Comparison of ENCODE assay signal across 8 mouse cellular contexts in the genomic region with DNA sequence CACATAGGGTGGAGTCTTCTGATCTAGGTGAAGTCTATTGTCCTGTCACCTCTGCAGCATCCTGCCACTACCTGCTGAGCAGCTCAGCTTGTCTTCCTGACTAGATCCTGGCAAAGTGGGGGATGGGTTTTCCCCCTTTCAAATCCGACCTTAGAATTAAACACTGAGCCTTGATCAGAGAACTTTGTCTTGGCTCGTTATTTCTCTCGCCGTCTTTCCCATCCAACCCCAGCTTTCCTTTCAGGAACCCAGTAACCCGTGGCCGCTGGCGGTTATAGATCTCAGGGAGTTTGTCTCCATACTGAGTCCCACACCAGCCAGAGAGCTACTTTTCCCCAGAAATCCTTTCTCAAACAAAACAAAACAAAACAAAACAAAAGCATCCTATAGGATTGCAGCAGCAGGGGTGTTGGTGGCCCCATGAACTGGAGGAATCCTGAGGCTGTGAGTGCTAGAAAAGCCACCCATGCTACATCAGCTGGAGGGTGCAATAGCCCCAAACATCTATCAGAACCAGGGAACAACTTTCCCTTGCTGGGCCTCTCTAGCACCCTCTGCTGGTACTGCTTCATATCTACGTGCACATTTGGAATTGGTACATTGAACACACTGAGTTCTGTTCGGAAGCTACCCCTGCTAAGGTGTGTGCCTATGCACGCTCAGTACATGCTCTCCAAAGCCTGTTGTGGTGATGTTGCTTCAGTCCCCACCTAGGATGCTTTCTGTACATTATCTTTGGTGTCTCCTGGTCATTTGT. TPM values are rescaled to one million over a fixed set of nuclear protein-coding genes. Genes with fewer than 3 reads are reported as not detected.
DNase-seq lines count a peak whose midpoint lies in the region; ATAC-seq and TF ChIP-seq lines count a peak whose summit lies in the region.

No protein-coding gene starts in this region.

- peak; percentile 43 for DNase-seq in forebrain, embryonic 10.5 days (ENCODE audit: extremely low spot score, low spot score)
- peak; percentile 73 to 74 for DNase-seq in B cell, adult 2 months
- peak; percentile 27 for DNase-seq in embryonic facial prominence, embryonic 14.5 days (ENCODE audit: low spot score)
- peak; percentile 79 for DNase-seq in kidney, postnatal 10 days
- DNase-seq in liver, postnatal 0 days: peak; percentile 42
- peak; percentile 32 to 59 for DNase-seq in spleen, adult 2 months (ENCODE audit: low read depth in 1 of 2, low spot score in 2 of 2)

- no peak for ATAC-seq in forebrain, embryonic 13.5 days
- no peak for ATAC-seq in embryonic facial prominence, embryonic 14.5 days (ENCODE audit: low read depth)
- ATAC-seq in liver, postnatal 0 days: no peak

- no peak overlapping the region for H3K9ac ChIP-seq in forebrain, embryonic 13.5 days
- H3K9ac ChIP-seq in embryonic facial prominence, embryonic 14.5 days (ENCODE audit: low read depth, low read length): no peak overlapping the region
- no peak overlapping the region for H3K9ac ChIP-seq in liver, postnatal 0 days (replicated peaks)

- no peaks in the 10 kb centered on the region for H3K27me3 ChIP-seq in forebrain, embryonic 10.5 days (ENCODE audit: poor library complexity, severe bottlenecking)
- H3K27me3 ChIP-seq in forebrain, embryonic 13.5 days: no peaks in the 10 kb centered on the region
- H3K27me3 ChIP-seq in embryonic facial prominence, embryonic 14.5 days (replicated peaks; ENCODE audit: control insufficient read depth, insufficient read depth, low read length): no peaks in the 10 kb centered on the region
- H3K27me3 ChIP-seq in liver, postnatal 0 days (ENCODE audit: insufficient read depth, low read length): no peaks in the 10 kb centered on the region
- no peaks in the 10 kb centered on the region for H3K27me3 ChIP-seq in spleen, adult 2 months (ENCODE audit: control insufficient read depth, insufficient read depth, low read length)

- TF ChIP-seq EP300 in liver, postnatal 0 days (IDR thresholded peaks at IDR 0.05; ENCODE audit: low read depth): no peak

- no peak overlapping the region for H3K27ac ChIP-seq in forebrain, embryonic 10.5 days
- no peak overlapping the region for H3K27ac ChIP-seq in forebrain, embryonic 13.5 days
- no peak overlapping the region for H3K27ac ChIP-seq in bone marrow, adult 2 months (ENCODE audit: control insufficient read depth, insufficient read depth, low read depth, low read length, poor library complexity)
- no peak overlapping the region for H3K27ac ChIP-seq in embryonic facial prominence, embryonic 14.5 days (replicated peaks; ENCODE audit: low read depth, low read length)
- H3K27ac ChIP-seq in liver, postnatal 0 days (ENCODE audit: low read depth): no peak overlapping the region
- no peak overlapping the region for H3K27ac ChIP-seq in spleen, adult 2 months (ENCODE audit: insufficient read depth, low read length)

- H3K36me3 ChIP-seq in forebrain, embryonic 10.5 days (replicated peaks): no peaks in the 10 kb centered on the region
- no peaks in the 10 kb centered on the region for H3K36me3 ChIP-seq in forebrain, embryonic 13.5 days (ENCODE audit: poor library complexity, severe bottlenecking)
- H3K36me3 ChIP-seq in embryonic facial prominence, embryonic 14.5 days (ENCODE audit: control insufficient read depth, insufficient read depth, low read length): no peaks in the 10 kb centered on the region
- no peaks in the 10 kb centered on the region for H3K36me3 ChIP-seq in liver, postnatal 0 days (replicated peaks; ENCODE audit: insufficient read depth, low read length)
- no peaks in the 10 kb centered on the region for H3K36me3 ChIP-seq in spleen, adult 2 months (ENCODE audit: control insufficient read depth, insufficient read depth, low read length)

- H3K4me1 ChIP-seq in forebrain, embryonic 10.5 days: no peaks in the 10 kb centered on the region; the same call in 1 of the 2 replicates
- H3K4me1 ChIP-seq in forebrain, embryonic 13.5 days: no peaks in the 10 kb centered on the region
- no peaks in the 10 kb centered on the region for H3K4me1 ChIP-seq in bone marrow, adult 2 months (ENCODE audit: control insufficient read depth, insufficient read depth, low read length)
- no peaks in the 10 kb centered on the region for H3K4me1 ChIP-seq in embryonic facial prominence, embryonic 14.5 days (ENCODE audit: control insufficient read depth, insufficient read depth, low read length)
- no peaks in the 10 kb centered on the region for H3K4me1 ChIP-seq in liver, postnatal 0 days (ENCODE audit: insufficient read depth)
- no peaks in the 10 kb centered on the region for H3K4me1 ChIP-seq in spleen, adult 2 months (ENCODE audit: control insufficient read depth, insufficient read depth, insufficient read length)

- TF ChIP-seq CTCF in bone marrow, adult 2 months (IDR thresholded peaks at IDR 0.05; ENCODE audit: control insufficient read depth, insufficient read depth, low read length): peak; percentile 40
- peak; percentile 91 for TF ChIP-seq CTCF in liver, postnatal 0 days (IDR thresholded peaks at IDR 0.05; ENCODE audit: low read depth)
- TF ChIP-seq CTCF in spleen, adult 2 months (IDR thresholded peaks at IDR 0.05; ENCODE audit: extremely low read depth, insufficient read depth, insufficient read length, insufficient replicate concordance): peak; percentile 57; the same call in 1 of the 2 replicates

- no peak for TF ChIP-seq POLR2A in bone marrow, adult 2 months (IDR thresholded peaks at IDR 0.05; ENCODE audit: borderline replicate concordance, control insufficient read depth, low read depth, low read length)
- no peak for TF ChIP-seq POLR2A in spleen, adult 2 months (IDR thresholded peaks at IDR 0.05; ENCODE audit: low read depth, low read length)

- WGBS in forebrain, embryonic 10.5 days: 78% methylated on average over 10 of the region's 10 CpGs
- WGBS in forebrain, embryonic 13.5 days: 76% methylated on average over 10 of the region's 10 CpGs
- WGBS in bone marrow, adult 2 months: 86% methylated on average over 10 of the region's 10 CpGs
- WGBS in embryonic facial prominence, embryonic 14.5 days: 85% methylated on average over 10 of the region's 10 CpGs
- 77% methylated on average over 10 of the region's 10 CpGs for WGBS in liver, postnatal 0 days (ENCODE audit: insufficient replicate concordance)
- WGBS in spleen, adult 2 months: 83% methylated on average over 10 of the region's 10 CpGs

- H3K9me3 ChIP-seq in forebrain, embryonic 10.5 days: peaks cover 6% of the 10 kb centered on the region; the same call in 1 of the 2 replicates
- H3K9me3 ChIP-seq in forebrain, embryonic 13.5 days (replicated peaks): no peaks in the 10 kb centered on the region
- no peaks in the 10 kb centered on the region for H3K9me3 ChIP-seq in embryonic facial prominence, embryonic 14.5 days (ENCODE audit: control insufficient read depth, low read length)
- no peaks in the 10 kb centered on the region for H3K9me3 ChIP-seq in liver, postnatal 0 days (ENCODE audit: low read length)

- no peak overlapping the region for H3K4me2 ChIP-seq in forebrain, embryonic 13.5 days
- no peak overlapping the region for H3K4me2 ChIP-seq in embryonic facial prominence, embryonic 14.5 days (ENCODE audit: low read depth, low read length)
- H3K4me2 ChIP-seq in liver, postnatal 0 days (ENCODE audit: low read depth, low read length): no peak overlapping the region

- no peak overlapping the region for H3K4me3 ChIP-seq in forebrain, embryonic 10.5 days
- no peak overlapping the region for H3K4me3 ChIP-seq in forebrain, embryonic 13.5 days
- no peak overlapping the region for H3K4me3 ChIP-seq in bone marrow, adult 2 months (replicated peaks; ENCODE audit: control insufficient read depth, low read depth, low read length)
- no peak overlapping the region for H3K4me3 ChIP-seq in embryonic facial prominence, embryonic 14.5 days (ENCODE audit: low read depth, low read length)
- H3K4me3 ChIP-seq in liver, postnatal 0 days (ENCODE audit: low read depth, low read length): no peak overlapping the region
- no peak overlapping the region for H3K4me3 ChIP-seq in spleen, adult 2 months (ENCODE audit: extremely low read depth, insufficient read depth, insufficient read length)

RNA-seq across cellular contexts. Expression of gene Msh2, which starts 6.9 kb away (rescaled TPM):
- polyA plus RNA-seq in forebrain, embryonic 10.5 days (2016; fragmentation: Nextera tagmentation; extraction: Ambion mirVana): 146 and 150 TPM in 2 replicates
- polyA plus RNA-seq in forebrain, embryonic 13.5 days (2015; fragmentation: Nextera tagmentation; extraction: Ambion mirVana): 88.5 and 90.3 TPM in 2 replicates
- polyA plus RNA-seq in bone marrow, adult 2 months (2011; ENCODE audit: insufficient read depth, insufficient read length, low replicate concordance, missing spikeins): 15.3 and 25.9 TPM in 2 replicates
- 31.7 and 41.1 TPM in 2 replicates for polyA plus RNA-seq in embryonic facial prominence, embryonic 14.5 days (2014; fragmentation: Nextera tagmentation; extraction: Ambion mirVana)
- polyA plus RNA-seq in liver, postnatal 0 days (2015; fragmentation: Nextera tagmentation; extraction: Ambion mirVana): 15.5 and 16.1 TPM in 2 replicates
- 5.6 and 9.3 TPM in 2 replicates for polyA plus RNA-seq in spleen, adult 2 months (2012; rRNA removed)

RNA-seq across cellular contexts. Expression of gene Epcam, which starts 29.5 kb away (rescaled TPM):
- 35.7 and 41.7 TPM in 2 replicates for polyA plus RNA-seq in forebrain, embryonic 10.5 days (2016; fragmentation: Nextera tagmentation; extraction: Ambion mirVana)
- polyA plus RNA-seq in forebrain, embryonic 13.5 days (2015; fragmentation: Nextera tagmentation; extraction: Ambion mirVana): 4.0 and 5.2 TPM in 2 replicates
- polyA plus RNA-seq in bone marrow, adult 2 months (2011; ENCODE audit: insufficient read depth, insufficient read length, low replicate concordance, missing spikeins): 1.1 and 16.0 TPM in 2 replicates
- polyA plus RNA-seq in embryonic facial prominence, embryonic 14.5 days (2014; fragmentation: Nextera tagmentation; extraction: Ambion mirVana): 88.9 and 110 TPM in 2 replicates
- 3.1 and 4.4 TPM in 2 replicates for polyA plus RNA-seq in liver, postnatal 0 days (2015; fragmentation: Nextera tagmentation; extraction: Ambion mirVana)
- 3.5 and 3.9 TPM in 2 replicates for polyA plus RNA-seq in spleen, adult 2 months (2012; rRNA removed)

Comparison
In these comparisons a context has a peak if more than half of its experiments do, and no peak if none do; other contexts are left out.
1. DNase-seq: peak in every context shown above with its lines; median percentile 79 in kidney, postnatal 10 days; 74 in B cell, adult 2 months; 46 in spleen, adult 2 months; 43 in forebrain, embryonic 10.5 days; 42 in liver, postnatal 0 days; 27 in embryonic facial prominence, embryonic 14.5 days.
2. CTCF ChIP-seq: peak in every context shown above with its lines; median percentile 91 in liver, postnatal 0 days; 57 in spleen, adult 2 months; 40 in bone marrow, adult 2 months.